Mouse (Mus musculus) ovary, adult 10 weeks (tissue): ENCODE data around the gene Gm33815. TPM values are rescaled to one million over a fixed set of nuclear protein-coding genes. Genes with fewer than 3 reads are reported as not detected.

Source experiments
- polyA plus RNA-seq: library from polyadenylated mRNA; stranded (reverse); fragments of 350-450 nt; fragmentation: Illumina TruSeq; extraction: RNeasy Lipid Tissue Mini Kit (QIAGEN cat#74804); gene quantifications from one replicate; pipeline ENCODE4 v1.2.3, GENCODE M21; 2014

Gene Gm33815
- not detected for polyA plus RNA-seq

GRCm38 (mm10) chrY:69320832-69321231, at the start of gene Gm33815:
Gene Gm33815, plus strand, starts transcription at chrY:69321132.

